Mouse (Mus musculus) kidney, adult 18-20 months (tissue): ENCODE results near the gene Col11a2.

ENCODE experiments used
- DNase-seq: peaks from one replicate; pipeline ENCODE4 v3.0.0; 2021

Col11a2 gene

DNA sequence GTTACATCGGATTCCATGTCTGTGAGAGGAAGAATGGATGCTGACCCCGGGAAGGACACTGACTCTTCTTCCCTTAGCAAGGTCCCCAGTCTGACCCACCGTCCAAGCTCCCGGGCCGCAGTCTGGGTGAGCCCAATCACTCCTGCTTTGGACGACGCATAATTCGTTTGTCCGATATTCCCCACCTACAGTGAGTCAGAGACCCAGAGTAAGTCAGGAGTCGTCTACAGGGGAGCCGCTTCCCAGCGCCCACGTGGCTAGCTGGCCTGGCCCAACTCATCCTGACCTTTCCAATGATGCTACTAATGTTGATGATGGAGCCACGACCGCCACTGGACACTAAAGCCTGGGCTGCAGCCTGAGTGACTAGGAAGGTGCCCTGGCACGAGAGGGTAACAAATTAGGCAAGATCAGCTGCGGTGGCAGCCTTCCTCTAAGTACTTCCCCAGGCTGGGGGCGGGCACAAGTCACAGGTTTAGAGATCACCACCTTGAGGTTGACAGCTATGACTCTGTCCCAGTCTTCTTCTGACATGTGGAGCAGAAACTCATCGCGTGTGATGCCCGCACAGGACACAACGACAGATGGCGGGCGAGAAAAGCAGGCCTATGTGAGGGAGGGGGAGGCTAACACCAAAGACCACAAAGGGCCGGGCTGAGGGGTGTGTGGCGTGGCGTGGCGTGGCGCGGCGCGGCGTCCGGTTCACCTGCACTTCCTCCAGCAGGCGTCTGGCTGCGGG is 12.2 kb upstream of the Col11a2 start:
- DNase-seq, result peak; percentile 36

DNA sequence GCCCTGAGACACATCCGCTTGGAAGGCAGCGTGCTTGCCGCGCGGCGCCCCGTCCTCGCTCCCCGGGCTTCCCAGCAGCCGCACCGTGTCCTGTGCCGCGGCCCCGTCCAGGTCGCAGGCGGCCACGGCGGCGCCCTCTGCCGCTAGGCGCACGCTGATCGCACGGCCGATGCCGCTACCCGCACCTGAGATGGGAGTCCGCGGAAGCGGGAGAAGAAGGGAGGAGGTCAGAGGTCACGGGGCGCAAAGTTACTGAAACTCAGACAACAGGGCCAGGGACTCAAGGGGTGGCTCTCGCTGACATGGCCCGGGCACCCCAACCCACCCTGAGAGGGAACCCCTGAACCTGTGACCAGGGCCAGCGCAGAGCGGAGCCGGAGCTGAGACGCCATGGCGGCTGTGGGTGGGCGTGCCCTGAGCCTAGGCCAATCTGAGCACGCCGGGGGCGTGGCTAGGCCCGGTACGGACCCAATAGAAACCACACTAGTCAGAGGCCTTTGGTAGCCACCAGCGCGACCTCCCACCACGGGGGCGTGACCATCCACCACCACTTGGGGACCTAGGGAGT is 11.5 kb upstream of the Col11a2 start, which contains the start of gene H2-Ke6:
Gene H2-Ke6, minus strand, starts transcription at position 405 of the 568 bp plus-strand sequence.
- peak; percentile 97 for DNase-seq

DNA sequence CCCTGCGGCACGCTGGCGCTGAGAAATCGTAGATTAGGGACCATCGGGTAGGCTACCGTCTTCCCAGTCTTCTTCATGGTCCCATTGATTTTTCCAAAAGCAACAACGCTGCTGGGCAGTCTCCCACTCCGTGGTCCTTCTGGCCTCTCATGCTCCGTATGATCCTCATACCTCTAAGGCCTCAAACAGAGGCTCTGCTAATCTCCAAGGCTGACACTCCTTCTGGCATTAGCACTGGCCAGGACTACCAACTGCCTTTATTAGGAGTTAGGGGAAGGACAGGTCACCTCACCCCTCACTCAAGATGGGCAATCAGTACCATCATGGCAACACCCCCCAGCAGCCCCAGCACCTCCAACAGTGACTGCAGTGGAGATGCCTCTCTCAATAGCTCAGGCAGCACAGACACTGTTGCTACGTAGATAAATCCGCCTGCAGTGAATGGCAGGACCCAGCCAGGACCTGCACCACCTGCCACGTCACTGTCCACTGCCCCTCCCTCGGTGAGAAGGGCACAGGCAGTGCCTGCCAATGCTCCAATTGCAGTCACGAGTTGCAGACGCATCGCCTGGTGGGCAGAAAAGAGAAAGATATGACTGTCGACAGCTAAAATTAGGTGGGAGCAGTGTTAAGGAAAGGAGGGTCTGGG is 10.6 kb upstream of the Col11a2 start:
- DNase-seq, result no peak

DNA sequence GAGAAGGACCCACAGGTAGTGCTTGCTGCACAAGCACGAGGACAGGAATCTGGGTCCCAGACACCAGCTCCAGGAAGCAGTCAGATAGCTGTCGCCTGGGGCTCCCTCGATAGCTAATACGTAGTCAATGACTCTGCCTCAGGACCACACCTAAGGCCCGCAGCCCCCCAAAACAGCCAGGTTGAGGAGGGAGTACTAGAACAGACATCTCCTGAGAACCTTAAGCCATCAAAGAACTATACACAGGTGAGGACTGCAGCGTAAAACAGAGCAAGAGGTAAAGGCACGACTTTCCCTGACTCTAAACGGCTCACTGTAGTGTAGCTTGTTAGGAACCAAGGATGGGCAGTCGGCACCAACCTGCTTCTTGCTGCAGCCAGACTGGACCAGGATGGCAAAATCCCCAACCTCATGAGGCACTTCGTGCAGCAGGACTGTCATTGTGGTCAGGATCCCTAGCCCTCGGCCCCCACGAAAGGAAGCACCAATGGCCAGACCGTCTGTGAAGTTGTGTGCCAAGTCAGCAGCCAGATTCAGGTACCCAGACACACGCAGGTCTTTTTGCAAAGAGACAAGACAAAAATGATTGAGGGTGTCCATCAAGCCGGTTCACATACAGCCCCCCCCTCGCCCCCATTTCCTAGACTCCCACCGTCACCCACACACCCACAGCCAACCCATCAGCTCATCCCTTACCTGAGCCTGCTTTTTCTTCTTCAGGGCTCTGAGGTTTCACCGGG is 9.9 kb upstream of the Col11a2 start:
- DNase-seq, result no peak

DNA sequence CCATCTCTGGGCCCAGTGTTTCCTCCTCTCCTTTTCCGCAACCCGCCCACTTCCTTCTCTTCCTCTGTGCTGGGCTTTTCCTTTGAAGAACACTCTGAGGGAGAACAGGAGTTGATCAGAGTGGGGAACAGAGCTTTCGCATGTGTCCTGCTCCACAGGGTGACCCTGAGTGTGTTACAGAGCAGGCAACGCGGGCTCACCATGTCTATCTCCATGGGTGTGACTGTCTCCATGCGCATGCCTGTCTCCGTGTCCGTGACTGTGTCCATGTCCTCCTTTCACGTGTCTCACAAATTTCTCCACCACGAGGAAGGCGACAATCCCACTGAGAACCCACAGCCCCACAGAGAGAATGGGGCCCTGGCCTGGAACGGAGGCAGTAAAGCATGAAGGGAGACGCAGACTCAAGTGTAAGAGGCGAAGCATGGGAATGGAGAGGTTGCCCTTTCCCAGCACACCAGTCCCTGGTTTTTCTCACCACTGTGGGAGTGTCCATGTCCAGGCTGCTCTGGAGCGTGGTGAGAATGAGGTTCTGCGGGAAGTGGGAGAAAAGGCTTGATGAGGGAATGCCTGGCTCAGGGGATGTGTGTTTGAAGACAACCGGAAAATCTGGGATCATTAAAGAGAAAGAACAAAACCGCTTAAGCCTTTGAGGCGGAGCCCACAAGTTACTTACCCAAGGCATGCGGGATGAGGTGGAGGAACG is 9.2 kb upstream of the Col11a2 start:
- no peak for DNase-seq

DNA sequence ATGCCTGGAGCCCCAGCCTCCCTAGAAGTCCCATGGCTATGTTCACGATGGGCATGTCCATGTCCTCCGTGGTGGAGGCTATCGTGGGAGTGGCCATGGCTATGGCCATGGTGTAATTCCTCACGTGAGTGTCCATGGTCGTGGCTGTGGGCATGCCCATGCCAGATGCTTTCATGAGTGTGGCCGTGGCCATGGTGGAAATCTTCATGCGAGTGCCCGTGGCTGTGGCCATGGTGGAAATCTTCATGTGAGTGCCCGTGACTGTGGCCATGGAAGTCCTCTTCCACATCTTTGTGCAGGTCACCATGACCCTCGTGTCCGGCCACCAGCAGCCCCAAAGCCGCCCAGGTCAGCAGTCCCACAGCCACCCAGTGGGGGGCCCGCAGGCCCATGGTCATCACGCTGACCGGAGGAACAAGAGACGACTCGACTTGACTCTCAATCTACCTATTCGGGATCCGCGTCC is 8.3 kb upstream of the Col11a2 start:
- no peak for DNase-seq

DNA sequence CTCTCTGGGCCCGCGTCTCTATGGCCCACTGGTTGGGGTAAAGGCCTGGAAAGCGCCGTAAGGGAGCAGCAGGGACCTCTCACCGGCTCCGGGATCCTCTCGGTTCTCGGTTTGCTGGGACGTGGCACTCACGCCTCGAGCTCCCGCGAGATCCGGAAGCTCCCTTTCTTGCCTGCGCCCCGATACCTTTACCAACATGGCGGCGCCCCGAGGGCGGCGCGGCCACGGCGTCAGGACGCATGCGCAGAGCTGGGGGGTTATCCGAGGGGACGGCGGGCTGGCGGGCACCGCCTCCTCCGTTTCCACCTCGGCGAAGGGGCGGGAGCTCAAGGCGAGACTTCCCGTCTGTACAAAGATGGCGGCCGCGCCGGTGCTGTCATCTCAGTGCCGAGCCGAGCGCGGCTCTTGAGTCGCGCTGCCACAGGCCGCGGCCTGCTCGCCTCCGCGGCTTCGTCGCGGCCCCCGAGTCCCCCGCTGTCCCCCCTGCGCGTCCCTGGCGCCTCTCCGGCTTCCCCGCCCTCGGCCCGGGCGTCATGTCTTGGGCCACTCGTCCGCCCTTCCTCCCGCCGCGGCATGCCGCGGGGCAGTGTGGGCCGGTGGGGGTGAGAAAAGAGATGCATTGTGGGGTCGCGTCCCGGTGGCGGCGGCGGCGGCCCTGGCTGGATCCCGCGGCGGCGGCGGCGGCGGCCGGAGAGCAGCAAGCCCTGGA is 7.6 kb upstream of the Col11a2 start, which contains the start of the genes Slc39a7 and Rxrb:
Gene Slc39a7, minus strand, starts transcription at position 218 of the 709 bp plus-strand sequence.
Gene Rxrb, plus strand, starts transcription at position 348 of the 709 bp plus-strand sequence.
- DNase-seq, result peak; percentile 98

DNA sequence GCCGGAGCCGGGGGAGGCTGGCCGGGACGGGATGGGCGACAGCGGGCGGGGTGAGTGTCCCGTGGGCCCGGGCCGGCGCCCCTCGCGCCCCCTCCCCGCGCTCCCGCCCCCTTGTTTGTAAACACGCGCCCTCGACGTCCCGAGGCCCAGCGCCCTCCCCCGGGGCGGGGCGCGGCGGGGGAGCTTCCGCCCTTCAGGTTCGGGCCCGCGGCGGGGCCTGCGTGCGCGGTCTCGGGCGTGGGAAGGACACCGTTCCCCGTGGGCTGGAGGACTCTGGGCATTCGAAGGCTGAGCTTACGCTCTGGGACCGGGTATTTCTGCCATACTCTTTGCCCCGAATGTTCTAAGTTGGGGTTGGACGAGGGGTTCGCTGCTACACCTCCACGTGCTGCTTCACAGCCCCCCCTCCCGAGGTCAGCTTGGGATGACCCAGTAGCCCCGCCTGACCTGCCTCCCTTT is 7.0 kb upstream of the Col11a2 start:
- DNase-seq, result peak; percentile 86

DNA sequence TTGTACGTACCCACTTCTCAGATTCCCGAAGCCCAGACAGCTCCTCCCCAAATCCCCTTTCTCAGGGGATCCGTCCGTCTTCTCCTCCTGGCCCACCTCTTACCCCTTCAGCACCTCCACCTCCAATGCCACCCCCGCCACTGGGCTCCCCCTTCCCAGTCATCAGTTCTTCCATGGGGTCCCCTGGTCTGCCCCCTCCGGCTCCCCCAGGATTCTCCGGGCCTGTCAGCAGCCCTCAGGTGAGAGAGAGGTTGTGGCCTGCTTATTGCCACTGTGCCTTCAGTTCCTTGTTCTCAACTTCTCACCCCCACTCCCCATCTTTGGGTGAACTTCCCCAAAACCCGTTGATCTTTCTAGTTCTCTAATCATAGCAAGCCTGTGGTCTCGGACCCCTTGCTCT is 6.4 kb upstream of the Col11a2 start:
- DNase-seq, result no peak

DNA sequence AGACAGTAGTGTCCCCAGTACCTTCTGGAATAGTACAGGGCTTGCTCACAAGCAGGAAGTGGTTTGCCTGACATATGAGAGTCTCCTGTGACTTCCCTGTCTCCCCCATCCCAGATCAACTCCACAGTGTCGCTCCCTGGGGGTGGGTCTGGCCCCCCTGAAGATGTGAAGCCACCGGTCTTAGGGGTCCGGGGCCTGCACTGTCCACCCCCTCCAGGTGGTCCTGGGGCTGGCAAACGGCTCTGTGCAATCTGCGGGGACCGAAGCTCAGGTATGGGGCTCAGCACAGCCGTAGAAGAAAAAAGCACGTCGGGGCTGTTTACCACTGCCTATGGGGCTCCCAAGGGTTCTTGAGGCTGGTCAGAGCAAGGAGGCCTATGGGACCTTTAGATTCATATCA is 5.8 kb upstream of the Col11a2 start:
- DNase-seq, result no peak

DNA sequence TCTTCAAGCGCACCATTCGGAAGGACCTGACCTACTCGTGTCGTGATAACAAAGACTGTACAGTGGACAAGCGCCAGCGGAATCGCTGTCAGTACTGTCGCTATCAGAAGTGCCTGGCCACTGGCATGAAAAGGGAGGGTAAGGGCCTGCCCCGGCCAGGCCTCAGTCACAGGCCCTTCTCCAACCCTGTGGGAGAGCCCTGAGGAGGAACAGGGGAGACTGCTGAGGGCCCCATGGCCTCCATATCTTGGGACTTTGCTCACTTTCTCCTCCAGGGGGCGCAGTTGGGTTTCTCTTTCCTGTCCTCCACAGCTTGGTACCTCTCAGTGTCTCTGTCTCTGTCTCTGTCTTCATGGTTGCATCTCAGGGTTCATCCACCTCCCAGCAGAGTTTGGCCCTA is 5.2 kb upstream of the Col11a2 start:
- DNase-seq, result peak; percentile 67

DNA sequence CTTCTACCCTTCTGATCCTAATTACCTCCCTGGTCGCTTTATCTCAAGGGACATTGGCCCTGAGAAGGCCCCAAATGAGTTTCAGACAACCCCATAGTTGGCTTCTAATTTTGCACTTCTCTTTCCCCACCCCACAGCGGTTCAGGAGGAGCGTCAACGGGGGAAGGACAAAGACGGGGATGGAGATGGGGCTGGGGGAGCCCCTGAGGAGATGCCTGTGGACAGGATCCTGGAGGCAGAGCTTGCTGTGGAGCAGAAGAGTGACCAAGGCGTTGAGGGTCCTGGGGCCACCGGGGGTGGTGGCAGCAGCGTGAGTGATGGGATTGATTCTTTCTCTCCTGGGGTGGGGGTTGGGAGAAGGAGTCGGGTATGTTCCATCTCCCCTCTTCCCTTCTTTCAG is 3.7 kb upstream of the Col11a2 start:
- DNase-seq, result no peak

DNA sequence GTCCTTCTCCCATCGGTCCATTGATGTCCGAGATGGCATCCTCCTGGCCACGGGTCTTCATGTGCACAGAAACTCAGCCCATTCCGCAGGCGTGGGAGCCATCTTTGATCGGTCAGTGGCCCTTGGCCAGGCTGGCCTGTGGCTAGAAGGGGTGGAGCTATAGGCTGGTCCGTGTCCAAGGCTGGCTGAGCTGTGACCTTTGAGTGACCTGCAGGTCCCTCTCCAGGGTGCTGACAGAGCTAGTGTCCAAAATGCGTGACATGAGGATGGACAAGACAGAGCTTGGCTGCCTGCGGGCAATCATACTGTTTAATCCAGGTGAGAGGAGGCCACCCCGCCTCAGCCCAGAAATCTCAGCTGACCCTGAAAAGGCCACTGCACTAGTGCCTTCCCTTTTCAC is 2.6 kb upstream of the Col11a2 start:
- peak; percentile 71 for DNase-seq

DNA sequence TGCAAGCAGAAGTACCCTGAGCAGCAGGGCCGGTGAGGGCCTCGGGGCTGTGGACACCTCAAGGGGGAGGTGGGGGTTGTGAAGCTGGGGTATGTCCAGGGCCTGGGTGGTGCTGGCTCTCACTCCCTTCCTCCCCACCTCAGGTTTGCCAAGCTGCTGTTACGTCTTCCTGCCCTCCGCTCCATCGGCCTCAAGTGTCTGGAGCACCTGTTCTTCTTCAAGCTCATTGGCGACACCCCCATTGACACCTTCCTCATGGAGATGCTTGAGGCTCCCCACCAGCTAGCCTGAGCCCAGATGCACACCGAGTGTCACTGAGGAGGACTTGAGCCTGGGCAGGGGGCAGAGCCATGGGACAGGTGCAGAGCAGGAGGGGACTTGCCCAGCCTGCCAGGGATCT is 2.0 kb upstream of the Col11a2 start:
- no peak for DNase-seq

DNA sequence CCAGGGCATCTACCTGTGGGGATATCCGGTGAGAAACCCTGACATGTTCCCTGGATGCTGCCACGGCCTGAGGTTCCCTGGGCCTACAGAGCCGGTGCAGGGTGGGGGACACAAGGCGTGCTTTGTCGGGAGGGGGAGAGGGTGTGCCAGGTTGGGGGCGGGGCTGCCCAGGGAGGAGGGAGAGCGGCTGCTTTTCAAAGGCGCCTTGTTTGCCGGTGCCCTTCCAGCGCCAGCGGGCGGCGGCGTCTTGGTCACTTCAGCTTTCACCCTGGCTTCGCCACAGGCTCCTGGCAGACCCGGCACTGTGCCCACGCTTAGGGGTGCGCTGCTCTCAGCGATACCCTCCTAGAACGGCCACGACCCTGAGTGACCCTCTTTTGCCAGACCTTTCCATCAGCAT is 797 bp upstream of the Col11a2 start:
- no peak for DNase-seq

DNA sequence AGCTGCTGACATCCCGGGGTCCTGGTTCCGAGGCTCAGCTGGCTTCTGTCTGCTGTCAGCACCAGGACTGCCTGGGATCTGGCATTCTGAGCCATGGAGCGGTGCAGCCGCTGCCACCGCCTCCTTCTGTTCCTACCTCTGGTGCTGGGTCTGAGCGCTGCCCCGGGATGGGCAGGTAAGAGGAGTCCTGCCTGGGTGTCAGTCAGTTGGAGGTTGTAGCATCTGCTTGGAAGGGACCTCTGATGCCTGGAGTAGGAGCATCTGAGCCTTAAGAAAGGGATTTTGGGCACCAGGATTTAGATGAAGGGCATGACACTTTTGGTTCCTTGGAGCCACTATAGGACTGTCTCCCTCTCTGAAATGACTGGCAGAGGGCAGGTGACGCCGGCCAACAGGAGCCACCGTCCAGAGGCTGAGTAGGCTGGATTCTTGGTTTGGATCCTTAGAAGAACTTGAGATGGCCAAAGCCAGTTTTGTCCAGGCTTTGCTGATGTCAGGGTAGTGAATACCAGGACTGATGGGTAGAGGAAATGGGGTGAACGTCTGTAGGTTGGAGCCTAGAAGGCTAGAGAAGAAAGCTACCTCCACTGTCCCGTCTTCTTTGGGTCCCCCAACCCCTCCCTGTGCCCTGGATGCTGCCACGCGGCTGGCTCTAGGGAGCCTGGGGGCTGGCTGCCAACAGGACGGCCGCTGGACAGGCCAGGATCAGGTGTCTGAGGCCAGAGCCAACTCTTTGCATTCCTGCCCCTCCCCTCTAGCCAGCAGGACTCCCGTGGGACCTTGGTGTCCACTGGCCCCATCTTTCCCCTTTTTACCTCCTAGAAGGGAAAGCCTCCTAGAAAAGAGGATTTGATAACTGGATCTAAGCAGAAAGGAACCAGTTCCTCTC is 569 bp downstream of the Col11a2 start:
- DNase-seq, result no peak

DNA sequence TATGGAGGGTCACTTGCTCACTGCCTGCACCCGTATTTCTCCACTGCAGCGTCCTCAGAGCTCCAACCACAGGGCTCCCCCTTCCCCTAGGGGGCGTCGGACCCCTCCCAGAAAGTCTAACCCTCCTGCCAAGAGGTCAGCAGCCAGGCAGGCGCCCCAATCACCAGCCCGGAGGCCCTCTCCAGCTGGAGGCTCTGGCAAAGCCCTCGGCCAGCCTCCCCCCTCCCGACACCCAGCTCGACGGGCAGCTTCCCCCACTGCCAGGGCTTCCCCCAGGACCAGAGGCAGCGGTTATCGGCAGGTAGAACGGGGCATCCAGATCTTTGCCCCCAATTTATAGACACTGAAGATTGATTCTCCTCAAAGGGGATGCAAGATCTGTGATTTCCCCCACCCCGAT is 6.7 kb downstream of the Col11a2 start:
- DNase-seq, result no peak

DNA sequence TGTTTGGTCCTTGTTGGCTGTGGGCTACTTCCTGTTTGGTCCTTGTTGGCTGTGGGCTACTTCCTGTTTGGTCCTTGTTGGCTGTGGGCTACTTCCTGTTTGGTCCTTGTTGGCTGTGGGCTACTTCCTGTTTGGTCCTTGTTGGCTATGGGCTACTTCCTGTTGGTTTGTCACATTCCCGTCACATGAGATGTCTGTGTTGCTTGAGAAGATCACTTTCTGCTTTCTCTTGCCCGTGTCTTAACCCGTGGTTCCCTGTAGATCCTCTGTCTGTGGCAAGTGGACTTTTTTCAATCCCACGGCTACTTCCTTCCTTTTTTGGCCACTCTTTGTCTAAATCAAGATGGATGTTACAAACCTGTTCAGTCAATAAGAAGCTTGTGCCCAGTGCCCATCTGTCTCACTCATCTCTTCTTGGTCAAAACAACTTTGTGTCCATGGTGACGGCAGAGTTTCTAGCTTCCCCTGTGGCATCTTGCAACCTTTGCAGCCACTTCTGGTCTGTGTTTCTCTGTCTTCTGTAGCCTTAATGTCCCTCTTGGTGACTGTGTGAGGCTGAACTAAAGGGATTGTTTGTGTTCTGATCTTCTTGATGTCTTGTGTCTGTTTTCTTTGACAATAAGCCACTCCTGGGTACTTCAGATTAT is 8.3 kb downstream of the Col11a2 start:
- DNase-seq, result no peak

DNA sequence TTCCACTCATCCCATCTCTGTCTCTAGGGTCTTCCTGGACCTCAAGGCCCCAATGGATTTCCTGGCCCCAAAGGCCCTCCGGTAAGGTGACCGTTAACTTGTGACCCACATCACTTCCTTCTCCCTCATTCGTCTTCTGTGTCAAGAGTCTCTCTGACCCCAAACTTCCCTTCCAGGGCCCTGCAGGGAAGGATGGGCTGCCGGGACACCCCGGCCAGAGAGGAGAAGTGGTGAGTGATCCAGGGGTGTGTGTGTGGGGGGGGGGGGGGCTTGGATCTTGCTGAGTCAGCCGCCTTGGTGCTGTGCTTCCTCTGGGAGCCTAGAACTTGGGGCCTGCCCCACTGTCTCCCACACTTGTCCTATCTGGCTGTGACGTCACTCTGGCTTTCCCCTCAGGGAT is 18.0 kb downstream of the Col11a2 start:
- no peak for DNase-seq

DNA sequence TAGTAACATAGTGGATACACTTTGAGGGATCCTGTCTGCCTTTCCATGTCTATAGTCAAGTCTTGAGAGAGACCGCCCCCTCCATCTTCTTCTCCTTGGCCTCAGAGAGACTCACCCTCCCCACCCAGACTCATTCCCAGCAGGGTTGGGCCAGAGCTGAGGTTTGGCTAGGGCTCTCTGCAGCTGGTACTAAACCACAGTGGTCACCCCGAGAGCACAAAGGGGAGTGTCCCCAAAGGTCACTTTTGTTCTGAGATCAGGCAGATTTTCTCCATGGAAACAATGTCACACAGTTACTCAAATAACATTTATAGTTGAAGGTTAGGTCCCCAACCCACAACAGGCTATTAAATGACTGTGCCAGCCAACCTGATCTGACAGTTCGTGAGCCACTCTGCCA is 29.6 kb downstream of the Col11a2 start:
- DNase-seq, result no peak
